Mouse (Mus musculus) ES-Bruce4 (cell line): ENCODE measurements at regions not wholly inside any gene's neighbourhood (a gene's known extent, or its start where the extent isn't known, plus 50 kb on each side); places are given as distances from the start of the nearest gene placed in this dataset.

Experiments
- CTCF ChIP-seq: IDR thresholded peaks from one replicate; pipeline ENCODE4 v1.8.1; 2011; ENCODE audit warnings: low read depth, low read length
- POLR2A ChIP-seq: IDR thresholded peaks from one replicate; pipeline ENCODE4 v1.8.1; 2011; ENCODE audit warnings: low read length; ENCODE audit not compliant: insufficient read depth

DNA sequence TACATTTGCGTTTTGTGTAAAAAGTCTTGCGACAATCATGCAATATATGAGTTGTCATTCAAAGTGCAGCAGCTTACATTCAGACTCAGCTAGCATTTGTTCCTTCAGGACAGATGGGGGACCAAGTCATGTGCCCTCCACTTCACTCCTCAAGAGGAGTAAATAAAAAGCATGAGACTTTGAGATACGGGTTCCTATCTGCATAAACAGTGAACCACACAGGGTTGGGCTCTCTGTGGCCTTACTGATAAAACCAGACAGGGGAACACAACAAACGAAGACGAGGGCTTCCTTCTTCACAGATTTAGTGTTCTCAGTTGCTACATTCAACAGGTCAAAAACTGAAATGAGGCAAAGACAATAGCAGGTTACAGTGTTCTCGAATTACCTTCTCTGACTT lies 283.1 kb upstream of the Irx4 start:
- no peak for TF ChIP-seq CTCF
- TF ChIP-seq POLR2A = no peak
